8 mouse cellular contexts compared by ENCODE assay signal in genomic region chr15:99890412-99891236, GRCm38 (mm10). TPM values are rescaled to one million over a fixed set of nuclear protein-coding genes. Genes with fewer than 3 reads are reported as not detected.
DNase-seq lines count a peak whose midpoint lies in the region; ATAC-seq lines count a peak whose summit lies in the region.

No protein-coding gene starts in this region.

- peak overlapping the region; percentile 22 for H3K4me2 ChIP-seq in heart, embryonic 11.5 days
- peak overlapping the region; percentile 28 for H3K4me2 ChIP-seq in embryonic facial prominence, embryonic 13.5 days
- H3K4me2 ChIP-seq in liver, embryonic 12.5 days = peak overlapping the region; percentile 33

- H3K36me3 ChIP-seq in heart, embryonic 11.5 days (ENCODE audit: control insufficient read depth, insufficient read depth, low read length) = no peaks in the 10 kb centered on the region
- H3K36me3 ChIP-seq in embryonic facial prominence, embryonic 13.5 days = no peaks in the 10 kb centered on the region
- H3K36me3 ChIP-seq in liver, embryonic 12.5 days = no peaks in the 10 kb centered on the region
- no peaks in the 10 kb centered on the region for H3K36me3 ChIP-seq in splenic B cell, adult 2 months (ENCODE audit: control insufficient read depth, insufficient read depth, low read length, poor library complexity, severe bottlenecking)

- no peak overlapping the region for H3K27ac ChIP-seq in heart, embryonic 11.5 days (ENCODE audit: low read depth, low read length)
- H3K27ac ChIP-seq in embryonic facial prominence, embryonic 13.5 days = 0 out of 2 replicates have a peak overlapping the region, but pooled peaks have one; percentile 23
- peak overlapping the region; percentile 15 for H3K27ac ChIP-seq in liver, embryonic 12.5 days

- no peak overlapping the region for H3K4me3 ChIP-seq in heart, embryonic 11.5 days (ENCODE audit: low read depth, low read length)
- H3K4me3 ChIP-seq in embryonic facial prominence, embryonic 13.5 days = no peak overlapping the region
- H3K4me3 ChIP-seq in liver, embryonic 12.5 days = no peak overlapping the region

- DNase-seq in heart, postnatal 4 days = no peak
- peak; percentile 52 for DNase-seq in splenic B cell, adult 2 months (ENCODE audit: low read depth, low spot score)
- DNase-seq in gastrocnemius, postnatal 14 days = no peak
- no peak for DNase-seq in left cerebral cortex, postnatal 25 days (ENCODE audit: low spot score in 2 of 2)

- H3K27me3 ChIP-seq in heart, embryonic 11.5 days (ENCODE audit: control insufficient read depth, insufficient read depth, low read length) = no peaks in the 10 kb centered on the region
- no peaks in the 10 kb centered on the region for H3K27me3 ChIP-seq in embryonic facial prominence, embryonic 13.5 days
- 0 out of 2 replicates have a peak, but pooled peaks cover 4% of the 10 kb centered on the region for H3K27me3 ChIP-seq in liver, embryonic 12.5 days (replicated peaks)
- H3K27me3 ChIP-seq in splenic B cell, adult 2 months (ENCODE audit: control insufficient read depth, insufficient read depth, low read length, poor library complexity, severe bottlenecking) = no peaks in the 10 kb centered on the region

- 46% methylated on average over 19 of the region's 19 CpGs for WGBS in heart, embryonic 11.5 days (ENCODE audit: insufficient replicate concordance)
- WGBS in embryonic facial prominence, embryonic 13.5 days = 43% methylated on average over 19 of the region's 19 CpGs
- WGBS in liver, embryonic 12.5 days (ENCODE audit: insufficient replicate concordance) = 34% methylated on average over 19 of the region's 19 CpGs

- intact Hi-C loops in gastrocnemius, postnatal 14 days (cut with DNase I; ENCODE audit: low total_unique reads) = no loop called here
- intact Hi-C loops in left cerebral cortex, postnatal 25 days (cut with DNase I) = no loop called here

- ATAC-seq in heart, embryonic 11.5 days (replicated peaks; ENCODE audit: insufficient number of reproducible peaks, low FRiP score, low TSS enrichment) = no peak
- no peak for ATAC-seq in embryonic facial prominence, embryonic 13.5 days (ENCODE audit: insufficient number of reproducible peaks, insufficient read depth, low FRiP score, low TSS enrichment, low read depth)
- ATAC-seq in liver, embryonic 12.5 days = no peak
- ATAC-seq in granulocyte monocyte progenitor cell, adult 5-6 weeks (replicated peaks; ENCODE audit: poor library complexity, severe bottlenecking) = no peak

- no peak overlapping the region for H3K9ac ChIP-seq in heart, embryonic 11.5 days (ENCODE audit: low read depth, low read length)
- H3K9ac ChIP-seq in embryonic facial prominence, embryonic 13.5 days = no peak overlapping the region
- H3K9ac ChIP-seq in liver, embryonic 12.5 days = no peak overlapping the region

- H3K4me1 ChIP-seq in heart, embryonic 11.5 days (ENCODE audit: control insufficient read depth, insufficient read depth, low read length) = no peaks in the 10 kb centered on the region
- peaks cover 17% of the 10 kb centered on the region for H3K4me1 ChIP-seq in embryonic facial prominence, embryonic 13.5 days
- H3K4me1 ChIP-seq in liver, embryonic 12.5 days = 0 out of 2 replicates have a peak, but pooled peaks cover 2% of the 10 kb centered on the region

- H3K9me3 ChIP-seq in heart, embryonic 11.5 days (replicated peaks; ENCODE audit: control insufficient read depth, low read length) = no peaks in the 10 kb centered on the region
- H3K9me3 ChIP-seq in embryonic facial prominence, embryonic 13.5 days = no peaks in the 10 kb centered on the region
- no peaks in the 10 kb centered on the region for H3K9me3 ChIP-seq in liver, embryonic 12.5 days (replicated peaks)

RNA-seq across cellular contexts. Expression of gene Lima1, which starts 15.4 kb away (rescaled TPM):
- polyA plus RNA-seq in heart, embryonic 11.5 days (2014; fragmentation: Nextera tagmentation; extraction: Ambion mirVana) = 24.1 and 27.8 TPM in 2 replicates
- 10 to 100 TPM; 26.9 to 32.3 TPM for total RNA-seq in heart, postnatal 4 days (2021)
- 98.4 and 105 TPM in 2 replicates for polyA plus RNA-seq in embryonic facial prominence, embryonic 13.5 days (2015; fragmentation: Nextera tagmentation; extraction: Ambion mirVana)
- 10.6 and 11.0 TPM in 2 replicates for polyA plus RNA-seq in liver, embryonic 12.5 days (2016; fragmentation: Nextera tagmentation; extraction: Ambion mirVana)
- total RNA-seq in granulocyte monocyte progenitor cell, adult 5-6 weeks (2014; fragmentation: Nextera tagmentation) = 3.5 and 13.8 TPM in 2 replicates
- 3.0 and 7.2 TPM in 2 replicates for total RNA-seq in granulocyte monocyte progenitor cell, adult 5-6 weeks (2017)
- 10 to 100 TPM; 16.8 to 23.0 TPM for total RNA-seq in gastrocnemius, postnatal 14 days (2021)
- total RNA-seq in left cerebral cortex, postnatal 25 days (2021) = 1 to 10 TPM; 9.1 to 9.3 TPM
